Mouse (Mus musculus) brain, embryonic 14.5 days (tissue): ENCODE results near the gene Creb3l2.

ENCODE experiments used
- CTCF ChIP-seq: fragments of 200-500 bp; IDR thresholded peaks from 2 replicates; pipeline ENCODE4 v1.5.1; 2012; ENCODE audit warnings: inconsistent platforms, mild to moderate bottlenecking, moderate library complexity, borderline replicate concordance; ENCODE audit not compliant: insufficient read depth, insufficient read length; ENCODE audit errors: extremely low read depth
- POLR2A ChIP-seq: fragments of 200-500 bp; IDR thresholded peaks from 2 replicates; pipeline ENCODE4 v1.6.1; 2012; ENCODE audit warnings: mild to moderate bottlenecking, inconsistent platforms, borderline replicate concordance; ENCODE audit not compliant: poor library complexity, insufficient read depth, insufficient read length, severe bottlenecking; ENCODE audit errors: extremely low read depth

DNA sequence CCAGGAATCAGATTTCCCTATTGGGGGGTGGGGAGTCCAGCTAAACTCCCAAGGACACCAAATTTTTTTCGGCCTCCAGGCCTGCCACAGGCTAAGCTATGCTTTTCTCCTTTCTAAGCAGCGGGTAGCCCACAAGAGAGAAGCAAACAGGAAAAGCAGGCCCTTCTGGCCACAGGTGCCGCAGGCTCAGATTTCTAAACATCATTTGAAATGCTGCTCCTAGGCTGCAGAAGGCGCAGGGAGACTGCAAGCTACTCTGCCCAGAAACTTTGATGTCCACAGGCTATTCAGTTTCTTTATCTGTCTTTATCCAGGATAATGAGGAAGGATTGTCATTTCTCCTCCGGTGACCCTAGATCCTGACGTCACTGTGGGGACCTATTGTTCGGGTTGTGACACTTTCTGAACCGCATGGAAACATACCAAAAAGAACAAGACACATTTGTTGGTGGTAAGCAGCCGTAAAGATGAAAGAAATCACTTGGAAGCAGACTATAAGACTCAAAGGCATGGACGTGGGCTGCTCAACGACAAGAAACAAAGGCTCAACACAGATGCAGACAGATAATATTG, 81.0 kb downstream of the Creb3l2 start:
- TF ChIP-seq POLR2A (no peak), CTCF (no peak)
